Mouse (Mus musculus) lung, embryonic 15.5 days (tissue): ENCODE results near the gene Gm10409. TPM values are rescaled to one million over a fixed set of nuclear protein-coding genes. Genes with fewer than 3 reads are reported as not detected.
"Not testable (repeated sequence)": the region's sequence is repeated elsewhere in the genome, so short reads cannot be mapped to it uniquely, and the experiment has no call there.

Source experiments
- ATAC-seq: fragments of 200-750 bp; cut with Nextera tagmentation; 2 replicates; pipeline ENCODE4 v1.8.0; 2017; ENCODE audit warnings: moderate number of reproducible peaks, borderline replicate concordance; ENCODE audit not compliant: low FRiP score, low TSS enrichment; ENCODE audit errors: extremely low read depth
- H3K27ac ChIP-seq: fragments of 300-500 bp; sonication (generic); 2 replicates; pipeline ENCODE4 v1.5.1; 2015; ENCODE audit warnings: moderate library complexity, mild to moderate bottlenecking, inconsistent platforms
- H3K27me3 ChIP-seq: fragments of 300-500 bp; sonication (generic); 2 replicates; pipeline ENCODE4 v1.6.1; 2015; ENCODE audit warnings: inconsistent platforms
- H3K36me3 ChIP-seq: fragments of 300-500 bp; sonication (generic); 2 replicates; pipeline ENCODE4 v1.6.1; 2015; ENCODE audit warnings: inconsistent platforms
- H3K4me1 ChIP-seq: fragments of 300-500 bp; sonication (generic); 2 replicates; pipeline ENCODE4 v1.6.1; 2015; ENCODE audit warnings: inconsistent platforms
- H3K4me2 ChIP-seq: fragments of 300-500 bp; sonication (generic); 2 replicates; pipeline ENCODE4 v1.6.1; 2015; ENCODE audit warnings: inconsistent platforms, mild to moderate bottlenecking, moderate library complexity
- H3K4me3 ChIP-seq: fragments of 300-500 bp; sonication (generic); 2 replicates; pipeline ENCODE4 v1.5.1; 2015; ENCODE audit warnings: mild to moderate bottlenecking, inconsistent platforms
- H3K9ac ChIP-seq: fragments of 300-500 bp; sonication (generic); 2 replicates; pipeline ENCODE4 v1.6.1; 2015; ENCODE audit warnings: inconsistent platforms
- H3K9me3 ChIP-seq: fragments of 300-500 bp; sonication (generic); 2 replicates; pipeline ENCODE4 v1.6.1; 2016; ENCODE audit warnings: inconsistent platforms
- WGBS: fragments of 180-500 bp; shearing (Covaris S2); methylation state at CpG from one replicate; pipeline ENCODE4 v1.1.7; 2015; 5-methylcytosine and 5-hydroxymethylcytosine counted together
- polyA plus RNA-seq: library from polyadenylated mRNA; unstranded; fragments of >200 nt; fragmentation: Nextera tagmentation; extraction: Ambion mirVana; gene quantifications from 2 replicates; pipeline ENCODE4 v1.2.1, GENCODE M21; 2015

The Gm10409 gene
- polyA plus RNA-seq = 1.4 and 1.7 TPM in 2 replicates

DNA sequence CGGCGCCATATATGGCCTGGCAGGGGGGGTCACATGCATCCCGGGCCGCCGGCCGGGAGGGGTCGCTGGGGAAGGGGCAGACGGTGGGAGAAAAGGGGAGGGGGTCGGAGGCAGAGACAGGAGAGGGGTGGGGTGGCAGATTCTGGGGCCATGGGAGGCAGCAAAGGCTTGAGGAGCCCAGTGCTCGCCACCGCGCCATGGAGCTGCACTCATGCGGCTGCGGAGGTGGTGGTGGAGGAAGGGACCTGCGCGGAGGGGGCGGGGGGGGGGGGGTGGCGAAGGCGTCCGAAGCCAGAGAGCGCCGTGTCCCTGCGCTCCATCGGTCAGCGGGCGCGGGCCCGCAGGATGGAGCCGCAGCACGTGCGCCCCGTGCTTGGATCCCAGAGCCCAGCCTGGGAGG lies at the start of gene Gm10409:
TSS of gene Gm10409 (plus strand) at position 301 of the 400 bp plus-strand sequence.
- H3K36me3 ChIP-seq, H3K4me2 ChIP-seq, H3K27me3 ChIP-seq, ATAC-seq, H3K9me3 ChIP-seq, H3K27ac ChIP-seq, H3K9ac ChIP-seq, H3K4me3 ChIP-seq, H3K4me1 ChIP-seq: not testable (repeated sequence)
- WGBS = no CpG with 5 or more reads among the region's 32 CpGs

DNA sequence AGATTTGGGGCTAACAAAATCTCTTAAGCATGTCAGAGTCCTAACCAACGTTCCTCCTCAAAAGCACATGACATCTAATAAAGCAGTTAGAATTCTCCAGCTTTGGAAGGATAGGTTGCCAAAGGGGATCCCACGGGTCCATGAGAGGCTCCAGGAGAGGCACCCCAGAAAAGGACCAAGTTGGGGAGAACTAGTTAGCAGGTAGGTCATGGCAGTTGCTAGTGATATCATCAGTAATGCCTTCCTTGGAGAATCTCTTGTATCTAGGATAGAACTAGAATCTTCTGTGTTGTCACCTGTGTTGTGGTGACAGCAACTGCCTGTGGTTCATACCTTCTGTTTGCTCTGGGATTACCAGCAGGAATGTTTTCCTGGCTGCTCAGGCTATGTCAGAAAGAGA lies 17.6 kb upstream of the Gm10409 start, which contains the start of gene Gm10413:
TSS of gene Gm10413 (plus strand) at position 301 of the 400 bp plus-strand sequence.
- H3K27ac ChIP-seq, H3K9me3 ChIP-seq, H3K27me3 ChIP-seq, H3K4me3 ChIP-seq, ATAC-seq, H3K4me1 ChIP-seq, H3K9ac ChIP-seq, H3K4me2 ChIP-seq, H3K36me3 ChIP-seq: not testable (repeated sequence)
- WGBS = no CpG with 5 or more reads among the region's 2 CpGs

DNA sequence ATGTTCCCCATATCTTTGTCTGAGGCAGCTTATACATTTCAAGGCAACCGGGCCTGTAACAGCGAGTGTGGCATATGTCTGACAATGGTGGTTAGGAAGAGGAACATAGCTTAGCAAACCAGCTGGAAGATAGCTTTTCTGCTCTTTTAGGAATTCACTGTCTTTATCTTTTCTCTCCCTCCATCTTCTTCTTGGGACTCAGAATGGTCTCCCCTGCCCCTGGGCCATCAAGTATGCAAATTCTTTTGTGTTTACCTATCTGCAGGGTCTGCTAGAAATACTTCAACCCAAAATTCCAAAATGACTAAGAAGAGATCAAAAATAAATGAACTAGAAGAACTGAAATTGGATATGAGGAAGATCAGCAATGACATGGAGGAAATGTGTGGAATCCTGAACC lies 15.4 kb downstream of the Gm10409 start, which contains the start of gene Gm3005:
TSS of gene Gm3005 (plus strand) at position 301 of the 400 bp plus-strand sequence.
- not testable (repeated sequence) for H3K4me2 ChIP-seq, ATAC-seq, H3K9ac ChIP-seq, H3K36me3 ChIP-seq, H3K27me3 ChIP-seq, H3K27ac ChIP-seq, H3K4me1 ChIP-seq, H3K4me3 ChIP-seq, H3K9me3 ChIP-seq
- no CpG with 5 or more reads among the region's 2 CpGs for WGBS

DNA sequence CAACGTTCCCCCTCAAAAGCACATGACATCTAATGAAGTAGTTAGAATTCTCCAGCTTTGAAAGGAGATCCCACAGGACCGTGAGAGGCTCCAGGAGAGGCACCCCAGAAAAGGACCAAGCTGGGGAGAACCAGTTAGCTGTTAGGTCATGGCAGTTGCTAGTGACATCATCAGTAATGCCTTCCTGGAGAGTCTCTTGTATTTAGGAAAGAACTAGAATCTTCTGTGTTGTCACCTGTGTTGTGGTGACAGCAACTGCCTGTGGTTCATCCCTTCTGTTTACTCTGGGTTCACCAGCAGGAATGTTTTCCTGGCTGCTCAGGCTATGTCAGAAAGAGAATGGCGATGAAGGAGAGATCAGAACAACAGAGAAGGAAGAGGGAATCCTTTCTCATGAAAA lies 36.7 kb downstream of the Gm10409 start, which contains the start of gene Gm10408:
TSS of gene Gm10408 (plus strand) at position 301 of the 400 bp plus-strand sequence.
- not testable (repeated sequence) for H3K4me3 ChIP-seq, ATAC-seq, H3K27ac ChIP-seq, H3K4me1 ChIP-seq, H3K36me3 ChIP-seq, H3K9me3 ChIP-seq, H3K9ac ChIP-seq, H3K27me3 ChIP-seq, H3K4me2 ChIP-seq
- WGBS = no CpG with 5 or more reads among the region's 3 CpGs

Other genes with a start within 250 kb of the Gm10409 start
- gene Gm5795, start 224.4 kb upstream of the Gm10409 start, polyA plus RNA-seq = not detected in 2 replicates
- 5.7 TPM in 2 replicates for gene D830030K20Rik, start 204.1 kb upstream of the Gm10409 start, polyA plus RNA-seq
- not detected in 2 replicates for gene Gm2956, start 80.0 kb upstream of the Gm10409 start, polyA plus RNA-seq
- not detected in 2 replicates for gene Gm10413, start 17.5 kb upstream of the Gm10409 start, polyA plus RNA-seq
- 0.62 and 1.3 TPM in 2 replicates for gene Gm3005, start 15.5 kb downstream of the Gm10409 start, polyA plus RNA-seq
- not detected in 2 replicates for gene Gm10408, start 36.8 kb downstream of the Gm10409 start, polyA plus RNA-seq
- not detected in 2 replicates for gene Gm3012, start 221.9 kb downstream of the Gm10409 start, polyA plus RNA-seq
- 1.4 and 1.7 TPM in 2 replicates for gene Gm3020, start 239.4 kb downstream of the Gm10409 start, polyA plus RNA-seq